Mouse (Mus musculus) embryonic facial prominence, embryonic 13.5 days (tissue): ENCODE data around the gene Nrxn1. TPM values are rescaled to one million over a fixed set of nuclear protein-coding genes. Genes with fewer than 3 reads are reported as not detected.

ENCODE experiments used
- ATAC-seq: fragments of 200-750 bp; cut with Nextera tagmentation; 2 replicates; pipeline ENCODE4 v1.8.0; 2017; ENCODE audit warnings: low read depth; ENCODE audit not compliant: insufficient number of reproducible peaks, insufficient read depth, low FRiP score, low TSS enrichment
- H3K27ac ChIP-seq: fragments of 300-500 bp; sonication (generic); 2 replicates; pipeline ENCODE4 v1.5.1; 2015; ENCODE audit warnings: moderate library complexity, mild to moderate bottlenecking, inconsistent platforms
- H3K27me3 ChIP-seq: fragments of 300-500 bp; sonication (generic); 2 replicates; pipeline ENCODE4 v1.6.1; 2015; ENCODE audit warnings: mild to moderate bottlenecking, inconsistent platforms
- H3K36me3 ChIP-seq: fragments of 300-500 bp; sonication (generic); 2 replicates; pipeline ENCODE4 v1.6.1; 2015; ENCODE audit warnings: mild to moderate bottlenecking, inconsistent platforms
- H3K4me1 ChIP-seq: fragments of 300-500 bp; sonication (generic); 2 replicates; pipeline ENCODE4 v1.6.1; 2015; ENCODE audit warnings: inconsistent platforms
- H3K4me2 ChIP-seq: fragments of 300-500 bp; sonication (generic); 2 replicates; pipeline ENCODE4 v1.6.1; 2015; ENCODE audit warnings: moderate library complexity, mild to moderate bottlenecking, inconsistent platforms
- H3K4me3 ChIP-seq: fragments of 300-500 bp; sonication (generic); 2 replicates; pipeline ENCODE4 v1.5.1; 2015; ENCODE audit warnings: mild to moderate bottlenecking, inconsistent platforms
- H3K9ac ChIP-seq: fragments of 300-500 bp; sonication (generic); 2 replicates; pipeline ENCODE4 v1.6.1; 2015; ENCODE audit warnings: mild to moderate bottlenecking, inconsistent platforms
- H3K9me3 ChIP-seq: fragments of 300-500 bp; sonication (generic); 2 replicates; pipeline ENCODE4 v1.6.1; 2016; ENCODE audit warnings: inconsistent platforms
- WGBS: fragments of 180-500 bp; shearing (Covaris S2); methylation state at CpG from one replicate; pipeline ENCODE4 v1.1.7; 2015; ENCODE audit warnings: mixed read lengths; 5-methylcytosine and 5-hydroxymethylcytosine counted together
- polyA plus RNA-seq: library from polyadenylated mRNA; unstranded; fragments of >200 nt; fragmentation: Nextera tagmentation; extraction: Ambion mirVana; gene quantifications from 2 replicates; pipeline ENCODE4 v1.2.1, GENCODE M21; 2015

Nrxn1 gene
- polyA plus RNA-seq, 1 experiment from 2014 or later = 10.3 TPM

GRCm38 (mm10) chr17:90843072-90843611, 249.7 kb downstream of the Nrxn1 start:
- no peak overlapping the region for H3K9ac ChIP-seq
- no peak overlapping the region for H3K4me2 ChIP-seq
- ATAC-seq = no peak
- H3K36me3 ChIP-seq = no peaks in the 10 kb centered on the region
- no peaks in the 10 kb centered on the region for H3K4me1 ChIP-seq
- no peaks in the 10 kb centered on the region for H3K9me3 ChIP-seq
- H3K27ac ChIP-seq = no peak overlapping the region
- no peak overlapping the region for H3K4me3 ChIP-seq
- H3K27me3 ChIP-seq = no peaks in the 10 kb centered on the region

- H3K36me3 ChIP-seq = no peaks in the 10 kb centered on the region
- no peak overlapping the region for H3K4me3 ChIP-seq
- H3K27me3 ChIP-seq = no peaks in the 10 kb centered on the region
- H3K9ac ChIP-seq = no peak overlapping the region
- H3K4me1 ChIP-seq = 0 out of 2 replicates have a peak, but pooled peaks cover 2% of the 10 kb centered on the region
- ATAC-seq = no peak
- H3K4me2 ChIP-seq = no peak overlapping the region
- H3K9me3 ChIP-seq = no peaks in the 10 kb centered on the region
- no peak overlapping the region for H3K27ac ChIP-seq
Observed at GRCm38 (mm10) chr17:90837022-90837414, 255.9 kb downstream of the Nrxn1 start.

- H3K9me3 ChIP-seq = no peaks in the 10 kb centered on the region
- no peak for ATAC-seq
- no peak overlapping the region for H3K4me2 ChIP-seq
- no peak overlapping the region for H3K27ac ChIP-seq
- no peak overlapping the region for H3K9ac ChIP-seq
- no peak overlapping the region for H3K4me3 ChIP-seq
- H3K4me1 ChIP-seq = 0 out of 2 replicates have a peak, but pooled peaks cover 2% of the 10 kb centered on the region
- H3K36me3 ChIP-seq = no peaks in the 10 kb centered on the region
- 56% methylated on average over 4 of the region's 4 CpGs for WGBS
- no peaks in the 10 kb centered on the region for H3K27me3 ChIP-seq
Observed at GRCm38 (mm10) chr17:90836154-90837021, 256.5 kb downstream of the Nrxn1 start.

GRCm38 (mm10) chr17:90818340-90818739, 274.5 kb downstream of the Nrxn1 start:
- no peak overlapping the region for H3K9ac ChIP-seq
- no peaks in the 10 kb centered on the region for H3K4me1 ChIP-seq
- no peaks in the 10 kb centered on the region for H3K9me3 ChIP-seq
- H3K27ac ChIP-seq = no peak overlapping the region
- no peak for ATAC-seq
- no peak overlapping the region for H3K4me3 ChIP-seq
- H3K36me3 ChIP-seq = no peaks in the 10 kb centered on the region
- H3K27me3 ChIP-seq = no peaks in the 10 kb centered on the region
- no peak overlapping the region for H3K4me2 ChIP-seq
- WGBS = 68% methylated on average over 2 of the region's 2 CpGs

GRCm38 (mm10) chr17:90817898-90818297, 275.0 kb downstream of the Nrxn1 start:
- Histone ChIP-seq H3K9ac (no peak overlapping the region), H3K36me3 (no peaks in the 10 kb centered on the region), H3K4me2 (no peak overlapping the region), H3K4me3 (no peak overlapping the region), H3K4me1 (no peaks in the 10 kb centered on the region), H3K27ac (no peak overlapping the region), H3K9me3 (no peaks in the 10 kb centered on the region), H3K27me3 (no peaks in the 10 kb centered on the region)
- WGBS = 77% methylated on average over 2 of the region's 2 CpGs
- ATAC-seq = no peak

- no peak overlapping the region for H3K4me2 ChIP-seq
- H3K27me3 ChIP-seq = no peaks in the 10 kb centered on the region
- no peak overlapping the region for H3K9ac ChIP-seq
- WGBS = 95% methylated on average over 1 of the region's 1 CpGs
- no peaks in the 10 kb centered on the region for H3K4me1 ChIP-seq
- no peaks in the 10 kb centered on the region for H3K36me3 ChIP-seq
- no peak overlapping the region for H3K4me3 ChIP-seq
- no peaks in the 10 kb centered on the region for H3K9me3 ChIP-seq
- no peak for ATAC-seq
- no peak overlapping the region for H3K27ac ChIP-seq
Observed at GRCm38 (mm10) chr17:90815306-90815705, 277.6 kb downstream of the Nrxn1 start.

- no peak overlapping the region for H3K4me3 ChIP-seq
- ATAC-seq = no peak
Observed at GRCm38 (mm10) chr17:90813760-90814159, 279.1 kb downstream of the Nrxn1 start.

GRCm38 (mm10) chr17:90812485-90812884, 280.4 kb downstream of the Nrxn1 start:
- Histone ChIP-seq H3K9ac (no peak overlapping the region), H3K36me3 (no peaks in the 10 kb centered on the region), H3K27ac (no peak overlapping the region), H3K4me2 (no peak overlapping the region), H3K27me3 (no peaks in the 10 kb centered on the region), H3K4me1 (no peaks in the 10 kb centered on the region), H3K4me3 (no peak overlapping the region), H3K9me3 (no peaks in the 10 kb centered on the region)
- no peak for ATAC-seq
- 90% methylated on average over 2 of the region's 2 CpGs for WGBS

More at GRCm38 (mm10) chr17:90813760-90814159, 279.1 kb downstream of the Nrxn1 start:
- no peaks in the 10 kb centered on the region for H3K36me3 ChIP-seq
- no peaks in the 10 kb centered on the region for H3K4me1 ChIP-seq
- no peaks in the 10 kb centered on the region for H3K27me3 ChIP-seq
- no peaks in the 10 kb centered on the region for H3K9me3 ChIP-seq
- no peak overlapping the region for H3K4me2 ChIP-seq
- no peak overlapping the region for H3K27ac ChIP-seq
- no peak overlapping the region for H3K9ac ChIP-seq

- H3K4me2 ChIP-seq = no peak overlapping the region
- H3K4me1 ChIP-seq = no peaks in the 10 kb centered on the region
- no peaks in the 10 kb centered on the region for H3K27me3 ChIP-seq
- no peak overlapping the region for H3K27ac ChIP-seq
- H3K9me3 ChIP-seq = no peaks in the 10 kb centered on the region
- ATAC-seq = no peak
- 62% methylated on average over 8 of the region's 8 CpGs for WGBS
- H3K36me3 ChIP-seq = no peaks in the 10 kb centered on the region
- no peak overlapping the region for H3K4me3 ChIP-seq
- H3K9ac ChIP-seq = no peak overlapping the region
Observed at GRCm38 (mm10) chr17:90809197-90810163, 283.4 kb downstream of the Nrxn1 start.

- Histone ChIP-seq H3K27me3 (no peaks in the 10 kb centered on the region), H3K4me1 (no peaks in the 10 kb centered on the region), H3K36me3 (no peaks in the 10 kb centered on the region), H3K4me2 (no peak overlapping the region), H3K9me3 (no peaks in the 10 kb centered on the region), H3K4me3 (no peak overlapping the region), H3K9ac (no peak overlapping the region), H3K27ac (no peak overlapping the region)
- ATAC-seq = no peak
- 72% methylated on average over 2 of the region's 2 CpGs for WGBS
Observed at GRCm38 (mm10) chr17:90808256-90808655, 284.6 kb downstream of the Nrxn1 start.

GRCm38 (mm10) chr17:90807199-90807598, 285.7 kb downstream of the Nrxn1 start:
- Histone ChIP-seq H3K36me3 (no peaks in the 10 kb centered on the region), H3K4me1 (no peaks in the 10 kb centered on the region), H3K9ac (no peak overlapping the region), H3K4me3 (no peak overlapping the region), H3K4me2 (no peak overlapping the region), H3K9me3 (no peaks in the 10 kb centered on the region), H3K27ac (no peak overlapping the region), H3K27me3 (no peaks in the 10 kb centered on the region)
- ATAC-seq = no peak
